Mouse (Mus musculus): ENCODE data around the gene Nyap1. TPM values are rescaled to one million over a fixed set of nuclear protein-coding genes. Genes with fewer than 3 reads are reported as not detected.
"Not testable (repeated sequence)": the region's sequence is repeated elsewhere in the genome, so short reads cannot be mapped to it uniquely, and the experiment has no call there.

The Nyap1 gene
- polyA plus RNA-seq, 1 experiment, result 2.7 TPM

DNA sequence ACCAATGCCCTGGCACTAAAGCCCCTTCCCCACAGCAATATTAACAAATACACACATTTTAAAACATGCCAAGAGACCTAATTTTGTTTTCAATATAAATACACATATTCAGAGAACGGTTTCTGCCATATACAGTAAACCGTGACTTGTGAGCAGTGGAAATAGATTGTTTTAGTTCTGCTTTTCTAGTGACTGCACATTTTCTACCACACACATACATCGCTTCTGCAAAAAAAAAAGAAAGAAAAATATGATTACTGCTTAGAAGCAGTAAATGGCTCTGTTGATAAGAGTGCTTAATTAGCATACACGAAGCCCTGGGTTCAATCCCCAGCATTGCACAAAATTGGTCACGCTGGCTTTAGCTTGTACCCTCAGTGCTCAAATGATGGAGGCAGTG is 17.6 kb downstream of the Nyap1 start:
- Histone ChIP-seq H3K4me3 (no peak overlapping the region), H3K27me3 (ENCODE audit: control insufficient read depth, insufficient read depth, insufficient read length) (peaks cover 9% of the 10 kb centered on the region), H3K79me2 (ENCODE audit: control insufficient read depth, insufficient read depth) (no peaks in the 10 kb centered on the region), H3K36me3 (ENCODE audit: control insufficient read depth, insufficient read depth) (no peaks in the 10 kb centered on the region), H3ac (ENCODE audit: control insufficient read depth, insufficient read length) (no peak overlapping the region), H3K4me2 (ENCODE audit: low read depth) (no peak overlapping the region)
- TF ChIP-seq POLR2A (IDR thresholded peaks at IDR 0.05; ENCODE audit: insufficient read length, low read depth), result no peak
- TF ChIP-seq E2F4 (IDR thresholded peaks at IDR 0.05; ENCODE audit: insufficient read depth), result no peak
- no peak for TF ChIP-seq REST (IDR thresholded peaks at IDR 0.05; ENCODE audit: insufficient read depth, insufficient read length)
- TF ChIP-seq SRF (IDR thresholded peaks at IDR 0.05; ENCODE audit: control insufficient read depth, insufficient read length, low read depth), result no peak
- TF ChIP-seq MYOG (IDR thresholded peaks at IDR 0.05; ENCODE audit: control insufficient read depth in 1 of 3, insufficient read depth in 1 of 3, insufficient read length in 2 of 3, low read depth in 2 of 3), result no peak
- TF ChIP-seq POLR2AphosphoS2 (IDR thresholded peaks at IDR 0.05; ENCODE audit: insufficient read length, low read depth), result no peak
- TF ChIP-seq CEBPB (IDR thresholded peaks at IDR 0.05; ENCODE audit: insufficient read depth, poor library complexity, severe bottlenecking), result no peak
- TF ChIP-seq USF1 (IDR thresholded peaks at IDR 0.05; ENCODE audit: low read depth), result no peak
- TF ChIP-seq TCF12 (IDR thresholded peaks at IDR 0.05; ENCODE audit: insufficient read depth, poor library complexity, severe bottlenecking), result no peak
- no peak for TF ChIP-seq MYOD1 (IDR thresholded peaks at IDR 0.05; ENCODE audit: control insufficient read depth in 1 of 3, insufficient read length in 2 of 3, low read depth in 2 of 3)
- no peak for TF ChIP-seq TCF3 (IDR thresholded peaks at IDR 0.05; ENCODE audit: insufficient read length, low read depth)
- no peak for TF ChIP-seq MAX (IDR thresholded peaks at IDR 0.05; ENCODE audit: low read depth)

- not testable (repeated sequence) for H3K36me3 ChIP-seq (ENCODE audit: control insufficient read depth, insufficient read depth); H3K79me2 ChIP-seq (ENCODE audit: control insufficient read depth, insufficient read depth); H3ac ChIP-seq (ENCODE audit: control insufficient read depth, insufficient read length); H3K27me3 ChIP-seq (ENCODE audit: control insufficient read depth, insufficient read depth, insufficient read length); H3K4me3 ChIP-seq; H3K4me2 ChIP-seq (ENCODE audit: low read depth)
Observed at GRCm38 (mm10) chr5:137720558-137721164, 20.7 kb downstream of the Nyap1 start.

DNA sequence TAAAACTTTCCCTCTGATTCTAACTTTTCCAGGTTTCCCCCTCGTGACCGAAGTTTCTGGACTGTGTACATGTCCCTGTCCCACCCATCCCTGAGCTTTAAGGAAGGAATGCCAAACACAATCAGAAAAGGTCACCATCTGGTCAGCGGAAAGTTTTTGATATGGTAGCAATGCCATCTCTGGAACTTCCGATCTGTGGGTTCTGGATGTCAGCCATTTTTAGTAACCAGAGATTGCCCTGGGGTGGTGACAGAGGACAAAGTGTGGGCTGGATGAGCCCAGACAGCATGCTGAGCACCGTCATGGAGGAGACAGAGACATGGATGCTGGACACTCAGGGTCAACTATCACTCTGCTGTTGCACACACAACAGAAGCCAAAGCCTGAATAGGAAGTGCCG is 22.3 kb downstream of the Nyap1 start:
- TF ChIP-seq POLR2A (IDR thresholded peaks at IDR 0.05; ENCODE audit: insufficient read length, low read depth) (no peak), TCF12 (IDR thresholded peaks at IDR 0.05; ENCODE audit: insufficient read depth, poor library complexity, severe bottlenecking) (no peak), USF1 (IDR thresholded peaks at IDR 0.05; ENCODE audit: low read depth) (no peak), MYOD1 (IDR thresholded peaks at IDR 0.05; ENCODE audit: control insufficient read depth in 1 of 3, insufficient read length in 2 of 3, low read depth in 2 of 3) (no peak), MAX (IDR thresholded peaks at IDR 0.05; ENCODE audit: low read depth) (no peak), MYOG (IDR thresholded peaks at IDR 0.05; ENCODE audit: control insufficient read depth in 1 of 3, insufficient read depth in 1 of 3, insufficient read length in 2 of 3, low read depth in 2 of 3) (no peak), CEBPB (IDR thresholded peaks at IDR 0.05; ENCODE audit: insufficient read depth, poor library complexity, severe bottlenecking) (no peak), SRF (IDR thresholded peaks at IDR 0.05; ENCODE audit: control insufficient read depth, insufficient read length, low read depth) (no peak), TCF3 (IDR thresholded peaks at IDR 0.05; ENCODE audit: insufficient read length, low read depth) (no peak)
- Histone ChIP-seq H3K27me3 (ENCODE audit: control insufficient read depth, insufficient read depth, insufficient read length) (peaks cover 9% of the 10 kb centered on the region), H3K36me3 (ENCODE audit: control insufficient read depth, insufficient read depth) (no peaks in the 10 kb centered on the region), H3K79me2 (ENCODE audit: control insufficient read depth, insufficient read depth) (no peaks in the 10 kb centered on the region), H3K4me3 (no peak overlapping the region), H3ac (ENCODE audit: control insufficient read depth, insufficient read length) (no peak overlapping the region), H3K4me2 (ENCODE audit: low read depth) (peak overlapping the region; percentile 58)

DNA sequence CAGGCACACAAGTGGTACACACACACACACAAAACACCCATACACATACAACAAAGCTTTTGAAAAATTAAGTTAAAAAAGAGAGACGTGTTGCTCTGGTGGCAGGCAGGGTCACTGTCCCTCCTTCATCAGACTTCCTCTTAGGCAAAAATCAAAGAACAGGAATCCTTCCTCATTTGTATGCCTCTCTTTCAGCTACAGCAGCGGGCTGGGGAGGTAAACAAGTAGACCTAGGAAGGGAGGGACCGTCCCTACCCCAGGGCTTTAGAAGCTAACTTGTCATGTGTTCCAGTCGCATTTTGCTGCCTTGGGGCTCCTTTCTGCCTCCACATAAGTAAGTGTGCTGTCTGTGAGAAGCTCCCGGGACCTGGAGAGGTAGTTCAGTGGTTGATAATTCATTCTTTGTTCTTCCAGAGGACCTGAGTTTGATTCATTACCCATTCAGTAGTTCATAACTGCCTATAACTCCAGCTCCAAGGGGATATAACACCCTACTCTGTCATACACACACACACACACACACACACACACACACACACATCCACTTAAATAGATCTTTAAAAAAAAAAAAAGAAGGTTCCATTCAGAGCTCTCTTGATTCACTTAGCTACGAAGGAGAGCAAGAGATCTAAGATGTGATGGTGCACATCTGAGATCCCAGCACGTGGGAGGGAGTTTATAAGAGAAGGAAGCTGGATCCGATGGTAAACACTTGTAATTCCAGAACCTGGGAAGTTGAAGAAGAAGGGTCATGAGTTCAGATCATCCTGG is 23.2 kb downstream of the Nyap1 start:
- TF ChIP-seq REST (IDR thresholded peaks at IDR 0.05; ENCODE audit: insufficient read depth, insufficient read length), result no peak
- Histone ChIP-seq H3K79me2 (ENCODE audit: control insufficient read depth, insufficient read depth) (no peaks in the 10 kb centered on the region), H3K4me2 (ENCODE audit: low read depth) (no peak overlapping the region), H3K36me3 (ENCODE audit: control insufficient read depth, insufficient read depth) (no peaks in the 10 kb centered on the region), H3K4me3 (no peak overlapping the region), H3ac (ENCODE audit: control insufficient read depth, insufficient read length) (no peak overlapping the region), H3K27me3 (ENCODE audit: control insufficient read depth, insufficient read depth, insufficient read length) (peaks cover 6% of the 10 kb centered on the region)

- H3K4me3 ChIP-seq, result no peak overlapping the region
Observed at GRCm38 (mm10) chr5:137715685-137716084, 25.7 kb downstream of the Nyap1 start.

More at GRCm38 (mm10) chr5:137715685-137716084, 25.7 kb downstream of the Nyap1 start:
- Histone ChIP-seq H3K27me3 (ENCODE audit: control insufficient read depth, insufficient read depth, insufficient read length) (no peaks in the 10 kb centered on the region), H3K36me3 (ENCODE audit: control insufficient read depth, insufficient read depth) (no peaks in the 10 kb centered on the region), H3ac (ENCODE audit: control insufficient read depth, insufficient read length) (no peak overlapping the region), H3K4me2 (ENCODE audit: low read depth) (no peak overlapping the region), H3K79me2 (ENCODE audit: control insufficient read depth, insufficient read depth) (no peaks in the 10 kb centered on the region)
- TF ChIP-seq SRF (IDR thresholded peaks at IDR 0.05; ENCODE audit: control insufficient read depth, insufficient read length, low read depth) (no peak), POLR2AphosphoS2 (IDR thresholded peaks at IDR 0.05; ENCODE audit: insufficient read length, low read depth) (no peak), POLR2A (IDR thresholded peaks at IDR 0.05; ENCODE audit: insufficient read length, low read depth) (no peak), TCF3 (IDR thresholded peaks at IDR 0.05; ENCODE audit: insufficient read length, low read depth) (no peak), CEBPB (IDR thresholded peaks at IDR 0.05; ENCODE audit: insufficient read depth, poor library complexity, severe bottlenecking) (no peak), E2F4 (IDR thresholded peaks at IDR 0.05; ENCODE audit: insufficient read depth) (no peak), MYOG (IDR thresholded peaks at IDR 0.05; ENCODE audit: control insufficient read depth in 1 of 3, insufficient read depth in 1 of 3, insufficient read length in 2 of 3, low read depth in 2 of 3) (no peak), USF1 (IDR thresholded peaks at IDR 0.05; ENCODE audit: low read depth) (no peak), MYOD1 (IDR thresholded peaks at IDR 0.05; ENCODE audit: control insufficient read depth in 1 of 3, insufficient read length in 2 of 3, low read depth in 2 of 3) (no peak), REST (IDR thresholded peaks at IDR 0.05; ENCODE audit: insufficient read depth, insufficient read length) (no peak), TCF12 (IDR thresholded peaks at IDR 0.05; ENCODE audit: insufficient read depth, poor library complexity, severe bottlenecking) (no peak), MAX (IDR thresholded peaks at IDR 0.05; ENCODE audit: low read depth) (no peak)

Data from myocyte (in vitro differentiated cells).